Mouse (Mus musculus) kidney, postnatal 14 days (tissue): ENCODE measurements around the gene Nr4a1.
A peak's percentile ranks its signal among the peaks of the same experiment; 100 is the strongest.

Source experiments
- DNase-seq: peaks from one replicate; pipeline ENCODE4 v3.0.0; 2022; ENCODE audit warnings: mixed read lengths

Gene Nr4a1

DNA sequence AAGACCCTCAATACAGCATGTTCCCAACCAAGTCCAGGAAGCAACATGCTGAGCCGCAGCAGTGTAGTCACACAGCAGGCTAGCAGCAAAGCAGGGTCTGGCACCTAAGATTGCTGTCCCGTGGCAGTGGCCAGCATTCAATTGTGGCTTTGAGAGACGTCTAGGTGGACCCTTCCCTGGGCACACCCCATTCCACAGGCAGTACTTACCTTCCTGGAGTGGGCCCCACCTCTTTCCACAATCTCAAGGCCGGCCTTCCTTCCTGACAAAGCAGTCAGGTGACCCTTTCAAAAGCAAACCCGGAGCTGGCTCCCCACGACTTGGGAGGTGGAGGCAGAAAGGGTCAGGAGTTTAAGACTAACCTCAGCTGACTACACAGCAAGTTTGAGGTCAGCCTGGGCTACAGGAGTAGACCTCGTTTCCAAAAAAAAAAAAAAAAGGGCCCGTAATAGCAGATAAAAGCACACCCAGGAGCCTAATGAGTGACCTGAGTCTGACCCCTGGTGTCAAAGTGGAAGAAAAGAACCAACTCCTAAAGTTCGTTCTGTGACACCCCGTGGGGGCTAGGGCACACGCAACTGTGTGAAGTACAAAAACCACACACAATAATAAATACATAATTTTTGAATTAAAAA lies 20.3 kb upstream of the Nr4a1 start:
- DNase-seq: no peak

DNA sequence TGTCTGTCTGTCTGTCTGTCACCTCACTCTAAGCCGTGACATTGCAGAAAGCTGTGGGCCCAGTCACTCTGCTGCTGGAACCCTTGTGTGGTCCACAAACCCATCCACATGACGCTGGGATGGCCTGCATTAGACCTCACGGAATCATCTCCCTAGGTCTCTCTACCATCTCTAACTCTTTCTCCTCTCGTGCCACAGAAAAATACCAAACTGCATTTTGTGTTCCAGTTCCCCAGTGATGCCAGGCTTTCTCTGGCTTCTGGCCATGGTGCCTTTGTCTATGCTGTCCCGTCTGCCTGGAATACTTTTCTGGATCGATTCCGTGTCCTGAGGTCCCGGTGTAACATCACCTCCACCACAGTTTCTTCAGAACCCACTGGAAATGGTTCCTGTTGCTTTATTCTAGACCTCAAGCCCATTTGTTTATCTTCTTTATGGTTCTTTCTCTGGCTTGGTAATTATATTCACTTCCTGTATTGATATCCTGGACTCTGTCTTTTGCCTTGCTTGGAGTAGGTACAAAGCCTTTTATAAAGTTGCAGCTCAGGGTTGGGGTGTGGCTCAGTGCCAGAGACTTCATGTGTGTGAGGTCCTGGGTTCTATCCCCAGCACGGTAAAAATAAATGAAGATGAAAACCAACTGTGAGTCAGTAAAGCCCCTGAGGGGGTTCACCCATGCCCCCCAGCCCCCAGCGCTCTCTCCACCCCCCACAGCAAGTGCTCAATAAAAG lies 19.3 kb upstream of the Nr4a1 start:
- no peak for DNase-seq

DNA sequence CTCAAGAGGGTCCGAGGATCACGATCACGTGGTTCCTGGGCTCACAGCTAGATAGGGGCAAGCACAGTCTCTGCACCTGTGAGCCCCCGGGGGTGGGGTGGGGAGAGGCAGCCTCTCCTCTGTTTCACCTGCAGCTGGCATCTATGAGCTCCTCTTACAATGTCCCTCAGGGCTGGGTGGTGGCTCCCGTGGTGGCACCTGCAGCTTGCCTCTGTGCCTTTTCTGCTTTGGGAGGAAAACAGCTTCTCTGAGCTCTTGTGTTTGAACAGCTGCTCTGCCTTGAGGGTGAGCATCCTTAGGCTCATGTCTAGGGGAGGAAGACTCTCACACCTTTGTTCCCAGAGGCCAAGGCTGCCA lies 18.7 kb upstream of the Nr4a1 start:
- no peak for DNase-seq

DNA sequence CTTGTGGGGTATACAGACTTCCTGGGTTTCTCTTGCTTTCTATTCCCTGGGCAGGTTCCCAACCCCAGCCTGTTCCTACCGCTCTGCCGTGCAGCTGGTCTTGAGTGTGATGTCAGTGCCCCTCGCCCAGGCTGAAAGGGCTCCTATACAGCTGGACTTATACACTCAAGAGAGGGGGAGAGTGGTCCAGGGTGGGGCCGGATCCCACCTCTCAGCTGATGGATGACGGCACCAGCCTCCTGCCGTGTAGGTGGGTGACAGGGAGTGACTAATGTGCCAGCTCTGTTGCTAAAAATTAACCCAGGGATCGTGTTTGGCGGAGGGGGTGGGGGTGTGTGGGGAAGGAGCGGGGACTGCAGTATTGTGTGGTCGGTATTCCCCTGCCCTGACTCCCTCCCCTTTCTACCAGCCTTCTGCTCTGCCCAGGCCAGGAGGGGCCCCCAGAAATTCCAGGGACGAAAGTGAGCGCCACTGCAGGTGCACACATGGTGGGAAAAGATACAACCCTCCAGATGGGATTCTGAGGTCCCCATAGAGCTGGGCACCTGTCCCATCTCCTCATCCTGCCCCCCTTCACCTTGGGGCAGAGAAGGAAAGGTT lies 18.2 kb upstream of the Nr4a1 start:
- DNase-seq: peak; percentile 43

DNA sequence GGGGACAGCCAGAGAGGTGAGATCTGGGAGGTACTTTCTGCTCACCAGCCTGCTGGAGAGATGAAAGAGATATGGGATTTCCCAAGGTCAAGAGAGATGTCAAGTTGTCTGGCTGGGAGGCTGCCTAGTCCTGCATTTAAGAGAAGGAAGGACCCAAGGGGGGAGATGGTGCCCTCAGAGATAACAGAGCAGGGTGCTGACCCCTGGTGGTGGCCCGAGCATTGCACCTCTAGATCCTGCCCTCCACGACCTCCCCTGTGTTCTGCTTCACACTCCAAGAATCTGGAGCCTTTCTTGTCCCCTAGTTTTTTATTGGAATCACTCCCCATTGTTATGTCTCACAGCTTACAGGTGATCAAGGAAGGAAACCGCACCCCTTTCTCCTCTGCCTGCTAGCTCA lies 17.2 kb upstream of the Nr4a1 start:
- DNase-seq: peak; percentile 80

DNA sequence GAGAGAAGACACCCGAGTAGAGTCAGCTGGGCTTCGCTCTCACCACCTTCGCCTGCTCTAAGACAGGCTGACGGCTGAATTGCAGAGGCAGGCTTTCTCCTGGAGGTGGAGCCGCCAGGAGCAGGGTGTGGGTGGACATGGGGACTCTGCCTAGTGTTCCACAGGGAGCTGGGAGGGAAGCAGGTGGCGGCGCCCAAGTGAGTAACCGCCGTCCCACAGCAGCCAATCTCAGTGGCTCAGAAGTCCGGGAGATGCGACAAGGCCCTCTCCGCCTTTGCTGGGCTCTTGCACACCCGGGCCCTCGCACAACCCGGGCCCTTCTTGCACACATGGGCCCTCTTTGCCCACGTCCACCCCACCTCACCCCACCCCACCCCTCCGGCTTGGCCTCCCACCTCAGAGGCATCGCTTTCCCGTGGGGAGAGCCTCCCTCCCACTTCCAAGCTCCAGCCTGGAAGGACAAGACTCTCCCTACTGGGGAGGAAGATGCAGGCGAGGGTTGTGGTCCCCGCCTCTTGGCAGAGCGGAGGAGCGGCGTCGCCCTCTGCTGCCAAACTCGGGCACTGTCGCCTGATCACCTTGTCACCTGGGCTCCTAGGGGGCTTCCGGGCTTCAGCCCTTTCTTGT lies 15.1 kb upstream of the Nr4a1 start:
- peak; percentile 76 for DNase-seq

DNA sequence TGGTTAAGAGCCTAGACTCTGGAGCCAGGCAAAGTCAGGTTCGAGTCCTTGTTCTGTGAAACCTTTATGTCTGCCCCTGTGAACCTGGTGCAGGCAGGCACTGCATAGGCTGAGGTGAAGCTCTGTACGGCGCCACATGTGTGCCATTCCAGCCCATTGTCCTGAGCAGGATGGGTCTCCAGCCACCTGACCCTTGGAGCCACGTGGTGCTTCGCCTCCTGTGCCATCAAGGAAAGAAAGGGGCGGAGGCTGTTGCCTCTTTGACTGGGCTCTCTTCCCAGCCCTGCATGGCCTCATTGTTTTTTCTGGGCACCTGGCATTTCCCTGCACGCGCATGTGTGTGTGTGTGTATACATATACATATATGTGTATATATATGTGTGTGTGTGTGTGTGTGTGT lies 14.2 kb upstream of the Nr4a1 start:
- DNase-seq: no peak

DNA sequence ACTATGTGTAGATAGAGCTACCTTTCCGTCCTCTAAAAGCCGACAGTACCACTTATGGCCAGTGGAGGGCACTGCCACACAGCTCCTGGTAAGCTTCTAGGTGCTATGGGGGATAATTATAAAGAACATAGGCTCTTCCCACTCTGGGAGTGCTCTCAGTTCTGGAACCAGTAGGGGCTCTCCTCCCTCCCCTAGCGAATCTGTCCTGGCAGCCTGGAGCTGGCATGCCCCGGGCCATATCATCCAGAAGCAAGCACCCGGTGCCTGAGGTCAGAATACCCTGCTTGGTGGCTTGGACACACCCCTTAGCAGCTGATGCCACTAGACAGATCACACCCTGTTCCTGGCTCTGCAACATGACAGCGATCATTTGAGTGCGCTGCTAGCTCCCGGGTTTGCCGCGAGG lies 13.3 kb upstream of the Nr4a1 start:
- DNase-seq: peak; percentile 91

DNA sequence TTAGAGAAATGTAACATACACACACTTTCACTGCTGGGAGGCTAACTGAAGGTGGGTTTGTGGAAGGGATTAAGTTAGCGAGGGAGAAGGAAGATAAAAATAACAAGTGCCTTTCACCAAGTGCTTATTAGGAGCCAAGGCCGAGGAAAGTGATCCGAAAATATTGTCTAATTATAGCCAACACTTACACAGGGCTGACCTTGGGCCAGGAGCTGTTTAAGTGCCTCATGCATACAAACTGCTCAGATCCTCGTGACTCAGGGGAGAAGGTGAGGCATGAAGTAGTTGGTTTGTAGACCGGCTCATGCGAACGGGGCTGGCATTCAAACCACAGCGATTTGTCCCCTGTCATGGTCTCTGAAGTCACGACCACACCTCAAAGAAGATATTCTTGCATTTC lies 12.8 kb upstream of the Nr4a1 start:
- DNase-seq: peak; percentile 30

DNA sequence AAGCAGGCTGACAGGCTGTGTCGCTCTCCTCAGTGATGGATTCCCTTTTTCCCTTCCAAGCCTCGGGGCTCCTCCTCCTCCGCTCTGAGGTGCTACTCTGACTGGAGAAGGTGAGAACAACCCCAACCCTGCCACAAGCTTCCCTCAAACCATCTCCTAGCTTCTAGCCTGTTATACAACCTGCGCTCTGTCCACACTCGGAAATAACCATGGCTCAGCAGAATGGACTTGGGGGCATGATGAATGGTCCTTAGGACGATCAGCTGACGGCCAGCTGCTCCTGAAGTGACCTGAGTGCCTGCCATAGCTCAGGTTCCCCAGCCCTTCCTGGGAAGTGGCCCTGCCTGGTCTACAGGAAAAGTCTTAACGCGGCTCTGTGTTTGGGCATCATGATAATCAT lies 12.2 kb upstream of the Nr4a1 start:
- DNase-seq: no peak

DNA sequence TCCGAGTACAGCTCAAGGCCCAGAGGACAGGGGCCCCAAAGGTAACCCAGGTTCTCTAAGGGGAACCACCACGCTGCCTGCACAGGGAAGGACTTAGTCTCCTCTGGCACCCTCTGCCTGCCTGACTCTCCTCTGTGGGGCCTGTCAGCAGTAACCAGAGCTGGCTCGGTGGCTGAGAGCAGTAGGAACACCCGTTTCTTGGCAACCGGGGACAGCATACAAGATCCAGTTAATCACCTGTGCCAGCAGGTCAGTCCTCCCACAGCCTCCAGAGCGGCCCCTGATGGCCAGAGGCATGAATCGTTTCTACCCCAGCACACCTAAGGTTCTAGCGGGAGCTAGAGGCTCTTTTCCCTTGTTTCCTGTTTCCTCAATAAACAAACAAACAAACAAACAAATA lies 11.4 kb upstream of the Nr4a1 start:
- DNase-seq: peak; percentile 81

DNA sequence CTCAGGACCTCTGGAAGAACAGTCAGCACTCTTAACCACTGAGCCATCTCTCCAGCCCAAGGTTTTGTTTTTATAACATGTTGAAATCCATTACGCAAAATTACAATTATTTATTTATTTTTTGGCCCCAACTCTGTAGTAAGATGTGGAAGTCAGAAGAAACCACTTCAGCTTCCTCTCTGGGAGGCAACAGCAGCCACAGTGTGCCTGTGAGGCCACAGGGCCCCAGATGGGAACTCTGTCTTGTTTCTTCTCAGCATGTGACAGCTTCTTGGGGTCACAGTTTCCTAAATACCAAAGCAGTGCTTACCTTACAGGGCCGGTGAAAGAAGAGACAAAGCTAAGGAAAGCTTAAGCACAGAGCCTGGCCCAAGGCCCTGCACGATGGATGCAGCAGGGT lies 10.1 kb upstream of the Nr4a1 start:
- DNase-seq: no peak

DNA sequence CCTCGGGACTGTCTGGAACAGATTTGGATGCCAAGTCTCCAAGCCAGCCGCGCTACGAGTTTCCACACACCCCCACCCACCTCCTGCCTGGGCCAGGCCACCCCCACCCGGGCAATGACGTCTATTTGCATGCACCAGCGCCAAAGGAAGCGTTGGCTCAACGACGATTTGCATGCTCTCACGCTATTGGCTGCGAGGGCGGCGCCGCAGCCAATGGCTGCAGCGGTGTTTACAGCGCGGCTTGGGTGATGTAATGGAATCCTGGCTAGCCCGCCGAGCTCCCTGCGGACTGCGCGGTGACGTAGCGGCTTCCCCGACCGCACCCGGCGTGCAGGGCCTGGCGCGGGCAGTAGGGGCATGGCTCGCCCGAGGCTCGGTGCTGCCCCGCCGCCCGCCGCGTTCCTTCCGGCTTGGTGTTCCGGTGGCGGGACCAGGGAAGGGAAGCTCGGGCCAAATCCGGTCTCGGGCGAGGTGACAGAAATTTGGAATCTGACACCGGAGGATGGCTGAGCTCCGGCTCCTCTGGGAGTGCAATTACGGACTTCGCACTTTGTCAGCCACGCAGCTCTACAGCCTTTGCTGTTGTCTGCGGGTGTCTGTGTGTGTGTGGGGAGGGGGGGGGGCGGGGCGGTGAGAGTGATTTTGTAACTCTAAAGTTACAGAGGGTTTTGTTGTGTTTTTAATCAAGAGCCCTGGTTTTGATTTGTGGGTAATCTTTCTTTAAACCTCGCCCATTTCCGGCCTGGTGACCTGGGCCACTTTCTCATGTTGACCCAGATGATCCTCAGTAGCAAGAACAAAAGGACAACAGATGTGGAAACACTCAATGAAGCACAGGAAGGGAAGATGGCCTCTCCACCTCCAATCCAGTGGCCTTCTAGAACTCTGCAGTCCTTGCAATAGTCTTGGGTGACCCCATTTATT lies 7.6 kb upstream of the Nr4a1 start:
- peak; percentile 98 for DNase-seq

DNA sequence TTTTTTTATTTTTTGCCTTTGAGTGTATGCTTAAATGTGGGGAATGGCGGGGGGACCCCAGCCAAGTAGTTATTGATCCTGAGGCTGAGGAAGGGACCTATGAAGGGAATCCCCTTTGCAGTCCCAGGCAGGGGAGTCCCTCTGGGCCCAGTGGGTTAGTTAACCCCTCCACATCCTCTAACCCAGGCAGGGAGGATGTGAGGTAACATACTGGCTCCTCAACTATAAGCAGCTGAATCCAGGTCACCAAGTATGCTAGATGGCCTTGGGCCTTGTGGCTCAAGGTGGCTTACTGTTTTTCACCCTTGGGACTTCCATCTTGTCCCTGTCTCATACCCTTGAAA lies 6.9 kb upstream of the Nr4a1 start:
- DNase-seq: no peak

DNA sequence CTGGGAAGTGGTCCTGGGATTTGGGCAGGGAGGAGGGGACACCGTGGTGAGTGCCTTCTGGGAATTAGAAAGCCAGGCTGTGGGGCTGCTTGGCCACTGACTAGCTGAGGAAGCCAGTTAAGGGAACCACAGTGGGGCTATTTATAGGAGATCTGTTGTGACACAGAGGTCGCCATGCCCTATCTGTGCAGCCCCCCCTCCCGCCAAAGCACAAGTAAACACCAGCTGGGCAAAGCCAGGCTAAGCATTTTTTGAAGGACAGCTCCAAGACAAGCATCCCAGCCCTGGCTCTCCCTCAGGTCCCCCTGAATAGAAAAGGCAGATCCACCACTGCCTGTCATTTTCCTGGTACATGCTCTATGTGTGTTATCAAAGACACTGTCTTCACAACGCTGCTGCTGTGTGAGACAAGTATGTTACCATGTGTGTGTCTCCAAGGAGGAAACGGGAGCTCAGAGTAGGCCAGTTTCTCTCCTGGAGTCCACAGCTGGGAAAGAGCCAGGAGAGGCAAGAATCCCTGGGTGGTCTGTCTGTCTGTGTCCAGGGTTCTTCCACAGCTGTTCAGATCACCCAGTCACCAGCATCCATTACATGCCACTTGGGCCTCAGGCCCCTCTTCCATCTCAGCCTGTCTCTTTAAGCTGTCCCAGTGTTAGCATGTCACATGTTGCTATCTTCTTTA lies 5.9 kb upstream of the Nr4a1 start:
- DNase-seq: no peak

DNA sequence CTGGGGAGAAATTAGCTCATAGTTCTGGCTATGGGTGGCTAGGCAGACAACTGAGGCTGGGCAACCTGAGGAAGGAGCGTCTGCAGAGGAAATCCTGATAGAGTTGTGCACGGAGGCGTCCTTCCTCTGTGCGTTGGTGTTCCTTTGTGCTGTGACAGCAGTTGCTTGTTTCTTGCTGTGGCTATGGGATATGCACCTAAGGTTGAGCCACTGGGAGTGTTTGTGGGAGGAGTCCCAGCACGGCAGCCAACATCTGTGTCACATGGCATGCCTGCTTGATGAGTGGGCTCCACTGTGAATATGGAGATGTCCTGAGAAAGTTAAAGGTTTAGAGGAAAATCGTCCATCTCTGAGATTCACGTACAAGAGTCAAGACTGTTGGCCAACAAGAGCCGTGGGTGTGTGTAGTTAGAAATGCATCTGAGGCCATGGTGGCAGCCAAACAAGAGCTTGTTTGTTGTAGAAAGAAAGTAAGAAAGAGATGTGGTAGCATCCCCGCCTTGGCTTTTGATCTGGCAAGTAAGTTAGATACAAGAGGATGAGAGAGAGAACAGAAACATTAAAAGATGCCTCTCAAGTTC lies 3.8 kb upstream of the Nr4a1 start:
- no peak for DNase-seq

DNA sequence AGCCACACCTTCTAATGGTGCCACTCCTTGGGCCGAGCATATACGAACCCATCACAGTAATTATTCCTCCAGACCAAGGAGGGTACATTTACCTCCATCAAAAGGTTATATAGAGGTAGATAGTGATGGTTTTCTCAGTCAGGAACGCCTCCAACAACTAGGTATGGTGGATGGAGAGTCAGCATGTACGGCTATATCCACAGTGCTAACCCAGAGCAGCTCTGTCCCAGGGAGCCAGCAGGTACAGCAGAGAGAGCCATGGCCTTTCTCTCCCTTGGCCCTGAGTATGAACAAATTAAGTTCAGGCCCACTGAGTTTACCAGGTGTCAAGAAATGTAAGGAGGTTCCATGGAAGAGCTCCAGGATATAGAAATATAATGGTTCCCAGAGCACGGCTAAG lies 2.1 kb upstream of the Nr4a1 start:
- DNase-seq: no peak

DNA sequence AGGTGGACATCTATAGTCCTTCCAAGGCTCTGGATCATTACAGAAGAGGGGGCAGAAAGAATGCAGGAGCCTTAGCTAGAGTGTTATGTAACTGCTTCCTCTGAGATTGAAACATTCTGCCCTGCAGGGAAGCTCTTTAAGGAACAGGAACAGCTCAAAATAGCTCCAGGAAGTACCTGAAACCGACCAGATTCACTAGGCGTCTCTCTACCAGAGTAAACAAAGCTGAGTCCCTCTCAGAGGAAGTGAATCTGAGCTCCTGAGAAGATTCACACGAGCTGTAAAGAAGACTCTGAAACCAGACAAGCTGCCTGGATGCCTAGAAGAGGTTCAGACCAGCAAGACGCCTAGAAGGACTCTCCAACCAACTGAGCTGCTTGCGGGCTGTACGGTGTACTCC lies 1.5 kb upstream of the Nr4a1 start:
- DNase-seq: no peak

DNA sequence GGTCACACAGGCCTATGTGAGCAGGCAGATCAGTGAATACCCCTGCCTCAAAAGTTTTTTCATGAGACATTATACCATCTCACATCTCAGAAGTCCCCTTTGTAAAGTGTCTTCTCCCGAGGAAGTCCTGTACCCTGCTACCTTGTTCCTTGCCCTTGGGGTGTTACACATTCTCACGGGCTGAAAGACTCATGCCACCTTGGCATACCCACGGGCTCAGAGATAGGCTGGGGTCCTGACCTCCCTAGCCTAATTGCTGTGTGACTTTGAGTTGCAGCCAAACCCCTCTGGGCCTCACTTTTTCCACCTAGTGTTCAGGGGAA lies 545 bp upstream of the Nr4a1 start:
- DNase-seq: no peak

DNA sequence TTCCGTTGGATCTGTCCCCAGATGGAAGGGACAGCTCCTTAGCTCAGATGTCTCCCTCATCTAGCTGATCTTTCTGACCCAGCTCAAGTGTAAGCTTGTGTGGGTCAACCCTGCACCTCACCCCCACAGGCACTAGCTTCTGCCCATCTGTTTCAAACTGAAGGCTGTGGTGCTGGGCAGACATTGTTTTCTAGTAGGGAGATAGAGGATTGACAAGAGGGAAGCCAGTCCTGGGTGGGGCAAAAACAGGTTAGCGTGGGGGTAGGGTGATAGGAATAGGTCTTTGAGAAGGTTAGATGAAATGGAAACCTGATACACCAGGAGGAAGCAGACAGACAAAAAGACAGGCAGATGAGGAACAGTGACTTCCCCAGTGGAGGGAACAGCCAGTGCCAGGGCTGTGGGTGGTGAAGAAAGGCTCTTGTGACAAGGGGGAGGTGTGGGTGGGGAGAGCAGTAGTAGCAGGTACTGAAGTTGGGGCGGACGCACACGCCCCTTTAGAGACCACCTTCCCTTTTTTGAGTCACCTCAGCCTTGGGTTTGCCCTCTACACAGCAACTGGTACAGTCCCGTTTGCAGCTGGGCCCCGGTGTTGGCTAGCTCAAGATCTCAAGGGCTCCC lies 1.9 kb downstream of the Nr4a1 start:
- no peak for DNase-seq

DNA sequence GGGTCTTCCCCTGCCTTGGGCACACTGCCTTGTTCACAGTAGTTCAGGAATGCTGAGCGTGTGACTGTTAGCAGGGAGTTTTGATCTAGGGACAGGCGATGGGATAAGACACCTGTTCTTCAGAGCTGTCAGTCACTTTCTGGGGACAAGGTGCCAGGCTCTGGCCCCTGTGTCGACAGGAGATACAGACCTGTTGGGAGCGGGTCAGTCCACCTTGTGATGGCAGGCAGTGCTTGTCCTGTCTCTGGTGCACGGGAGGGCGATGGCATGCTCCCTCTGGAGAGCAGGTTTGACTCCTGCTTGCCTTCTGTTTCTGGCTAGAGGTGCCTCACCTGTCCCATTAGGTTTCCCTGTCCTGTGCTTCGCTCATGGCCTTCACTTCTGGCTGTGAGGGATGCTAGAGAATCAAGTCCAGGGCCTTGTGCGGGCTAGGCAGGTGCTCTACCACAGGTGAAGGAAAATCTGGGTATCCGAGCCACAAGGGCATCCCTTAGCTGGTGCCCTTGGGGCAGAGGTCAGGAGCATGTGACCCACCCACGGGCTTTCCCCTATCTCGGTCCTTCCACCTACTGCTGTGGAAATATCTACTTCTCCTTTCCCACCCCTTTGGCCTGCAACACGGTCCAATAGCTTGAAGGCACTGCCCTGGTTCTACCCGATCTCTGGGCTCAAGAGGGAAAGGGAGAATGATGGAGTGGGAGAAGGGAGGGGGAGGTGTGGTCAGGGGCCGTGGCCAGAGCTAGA lies 2.6 kb downstream of the Nr4a1 start:
- DNase-seq: no peak
